Mouse (Mus musculus): ENCODE results near the gene Tbck. TPM values are rescaled to one million over a fixed set of nuclear protein-coding genes. Genes with fewer than 3 reads are reported as not detected.

The Tbck gene
- total RNA-seq, 2 experiments from 2014 or later, result 17.9 to 24.0 TPM

DNA sequence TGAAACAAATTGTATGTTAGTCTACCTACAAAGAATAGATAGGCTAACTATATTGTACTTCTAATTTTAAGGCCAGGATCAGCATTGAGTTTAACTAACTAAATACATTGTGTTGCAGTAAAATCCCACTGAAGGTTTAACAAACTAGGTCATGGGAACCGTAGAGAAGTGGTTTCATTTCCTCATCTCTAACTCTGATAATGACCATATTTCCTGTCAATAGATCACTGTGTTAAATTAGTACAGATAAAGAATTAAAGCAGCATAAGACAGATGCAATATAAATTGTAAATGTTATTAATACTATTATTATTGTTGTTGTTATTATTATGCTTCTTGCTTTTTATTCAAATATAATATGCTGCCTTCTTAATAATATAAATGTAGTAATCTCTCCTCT, 72.3 kb downstream of the Tbck start:
- no peak for DNase-seq

DNA sequence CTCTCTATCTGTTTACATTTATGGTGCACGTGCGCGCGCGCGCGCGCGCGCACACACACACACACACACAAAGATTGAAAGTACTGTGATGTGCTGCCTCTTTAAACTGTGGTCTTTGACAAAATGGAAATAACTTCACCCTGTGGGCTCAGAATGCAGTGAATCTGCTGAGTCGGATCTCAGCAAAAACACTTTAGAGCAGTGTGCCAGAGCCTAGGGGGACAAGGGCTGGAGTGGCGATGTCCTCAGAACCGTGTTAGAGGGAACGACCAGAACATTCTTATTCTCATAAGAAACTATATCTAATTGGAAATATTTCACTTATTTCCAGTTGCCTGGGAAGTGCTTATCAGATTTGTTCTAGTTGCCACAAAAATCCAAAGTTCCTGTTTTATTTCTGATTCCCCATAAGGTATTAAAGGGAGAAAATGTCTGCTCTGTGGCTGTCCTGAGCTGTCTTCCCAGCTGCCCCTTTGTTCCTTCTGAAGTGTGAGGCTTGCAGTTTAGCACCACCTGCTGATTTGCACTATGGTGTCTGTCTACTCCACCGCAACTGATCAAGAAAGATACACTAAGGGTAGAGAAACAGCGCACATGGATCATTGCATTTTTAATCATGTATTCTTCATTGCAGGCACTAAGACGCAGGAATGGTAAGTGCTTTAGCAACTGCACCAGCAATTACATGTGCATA, 82.2 kb downstream of the Tbck start:
- DNase-seq, result no peak

DNA sequence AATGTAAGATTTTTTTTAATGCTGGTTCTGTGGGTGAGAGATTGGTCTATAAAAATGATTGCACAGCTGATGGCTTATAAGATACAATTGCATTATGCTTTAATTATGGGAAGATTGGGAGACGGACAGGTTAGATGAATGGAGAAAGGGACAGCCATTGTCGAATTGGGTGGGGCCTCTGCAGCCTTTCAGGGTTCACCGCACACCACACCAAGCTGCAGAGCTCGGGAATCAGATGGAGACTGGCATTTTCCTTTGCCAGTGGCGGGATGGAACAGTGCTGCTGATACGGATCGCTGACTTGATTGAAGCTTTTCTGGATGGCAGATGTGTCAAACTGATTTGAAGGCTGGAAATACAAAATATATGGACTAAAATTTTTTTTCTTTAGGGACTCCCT, 88.1 kb downstream of the Tbck start:
- DNase-seq, result no peak

DNA sequence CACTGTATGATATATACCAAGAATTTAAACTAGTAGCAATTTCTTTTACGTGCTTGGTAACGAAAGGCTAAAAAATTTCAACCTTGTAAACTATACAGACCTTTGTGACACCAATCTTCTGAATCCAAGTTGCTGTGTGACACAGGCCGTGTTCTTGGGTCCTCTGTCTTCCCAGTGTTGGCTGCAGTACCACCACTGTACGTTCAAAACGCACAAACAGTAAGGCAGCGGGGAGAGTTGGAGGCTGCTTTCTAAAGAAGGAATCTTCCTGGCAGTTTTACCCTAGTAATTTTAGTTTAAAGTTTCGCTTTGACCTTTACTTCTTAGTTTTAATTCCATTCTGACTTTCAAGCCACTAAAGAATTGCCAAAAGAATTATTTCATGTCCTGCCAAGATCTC, 92.7 kb downstream of the Tbck start:
- DNase-seq, result no peak

- DNase-seq, result no peak
Measured at GRCm38 (mm10) chr3:132781103-132781502, 97.2 kb downstream of the Tbck start.

DNA sequence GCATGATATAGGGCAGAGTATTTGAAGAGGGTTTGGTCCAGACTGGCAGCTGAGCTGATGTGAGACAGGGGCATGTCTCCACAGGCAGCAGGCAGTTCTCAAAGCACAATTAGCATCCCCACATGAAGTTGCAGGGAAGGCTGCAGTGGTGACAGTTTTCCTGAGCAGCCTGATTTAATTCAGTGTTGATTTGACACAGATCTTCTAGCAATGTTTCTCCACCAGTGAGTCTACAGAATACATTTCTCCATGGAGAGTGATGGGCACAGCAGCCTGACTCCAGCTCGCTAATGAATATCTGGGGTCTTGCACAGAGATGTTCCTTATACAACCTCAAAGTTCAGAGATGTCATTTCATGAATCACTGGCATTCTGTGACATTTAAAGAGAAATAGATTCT, 99.1 kb downstream of the Tbck start:
- DNase-seq, result no peak

GRCm38 (mm10) chr3:132784732-132785131, 100.8 kb downstream of the Tbck start:
- no peak for DNase-seq

DNA sequence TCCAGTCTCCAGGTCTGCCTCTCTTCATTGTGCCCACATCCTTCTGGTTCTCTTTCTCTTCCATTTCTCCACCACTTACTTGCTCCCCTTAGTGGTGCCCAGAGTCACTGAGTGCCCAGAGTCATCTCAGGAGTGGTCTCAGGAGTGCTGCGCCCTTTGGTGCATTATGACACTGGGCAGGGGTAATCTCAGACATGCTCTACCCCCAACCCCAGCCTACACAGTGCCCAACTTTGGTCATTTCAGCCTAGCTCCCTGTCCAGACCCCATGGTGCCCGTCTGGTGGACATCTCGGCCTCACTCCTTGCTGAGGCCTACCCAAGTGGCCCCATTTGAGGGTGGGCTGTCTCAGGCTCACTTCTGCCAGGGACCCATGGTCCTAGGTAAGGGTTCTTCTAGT, 102.7 kb downstream of the Tbck start:
- no peak for DNase-seq

GRCm38 (mm10) chr3:132787775-132788174, 103.8 kb downstream of the Tbck start:
- DNase-seq, result no peak

- no peak for DNase-seq
Measured at GRCm38 (mm10) chr3:132791140-132791539, 107.2 kb downstream of the Tbck start.

DNA sequence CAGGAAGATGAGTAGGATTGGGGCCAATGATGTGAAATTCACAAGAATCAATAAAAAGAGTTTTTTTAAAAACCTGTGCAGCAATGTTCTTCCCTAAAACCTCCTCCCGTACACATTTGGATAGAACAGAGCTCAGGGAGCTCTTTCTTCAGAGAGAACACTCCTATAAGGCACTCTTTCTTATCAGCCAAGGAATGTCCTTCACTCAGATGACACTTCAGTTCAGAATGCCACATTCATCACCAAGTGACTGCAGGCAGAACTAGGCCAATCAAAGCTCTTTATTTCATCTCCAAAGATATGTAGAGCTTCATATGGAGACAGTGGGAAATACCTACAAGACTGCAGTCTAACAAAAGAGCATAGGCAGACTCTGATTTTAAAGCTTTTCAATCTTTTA, 116.3 kb downstream of the Tbck start:
- no peak for DNase-seq

DNA sequence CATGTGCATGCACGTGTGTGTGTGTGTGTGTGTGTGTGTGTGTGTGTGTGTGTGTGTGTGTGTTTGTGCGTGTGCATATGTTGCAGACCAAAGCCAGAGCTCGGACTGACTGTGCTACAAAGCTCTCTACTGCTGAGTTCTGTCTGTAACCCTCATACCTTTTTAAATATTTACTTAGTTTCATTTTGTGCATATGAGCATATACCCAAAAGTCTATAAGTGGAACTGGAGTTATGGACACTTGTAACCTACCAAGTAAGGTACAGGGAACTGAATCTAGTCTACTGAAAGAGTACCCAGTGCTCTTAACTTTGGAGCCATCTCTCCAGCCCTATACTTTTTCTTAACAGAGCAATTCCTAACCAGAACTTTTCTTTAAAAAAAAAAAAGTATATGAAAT, 118.0 kb downstream of the Tbck start:
- no peak for DNase-seq

DNA sequence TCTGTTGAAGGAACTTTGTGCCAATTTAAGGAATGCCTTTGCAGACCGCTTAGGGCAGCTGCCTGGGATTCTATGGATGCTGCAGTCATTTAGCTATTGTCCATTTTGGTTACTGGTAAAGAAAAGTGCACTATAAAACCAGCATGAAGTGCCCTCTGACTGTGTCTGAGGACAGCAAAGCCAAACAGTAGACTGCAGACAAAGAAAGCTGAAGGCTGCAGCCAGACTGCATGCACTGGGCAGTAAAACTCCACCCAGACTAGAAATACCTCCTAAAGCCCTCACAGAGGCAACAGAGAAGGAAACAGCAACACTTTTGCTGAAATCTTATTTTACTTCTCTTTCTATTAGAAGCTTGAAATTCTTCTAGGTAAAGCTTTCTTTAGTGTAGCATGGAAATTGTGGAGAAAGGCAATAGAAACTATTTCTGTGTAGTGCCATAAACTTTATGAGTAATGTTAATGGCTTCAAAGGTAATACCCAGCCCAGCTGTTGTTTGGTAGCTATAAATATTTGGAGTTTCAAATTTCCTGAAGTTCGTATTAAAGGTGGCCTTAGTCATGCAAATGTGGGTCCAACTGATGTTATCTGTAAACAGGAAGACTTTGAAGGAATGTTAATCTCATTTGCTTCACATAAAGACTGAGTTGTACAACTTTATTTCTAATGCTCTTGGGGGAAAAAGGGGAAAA, 124.1 kb downstream of the Tbck start:
- no peak for DNase-seq

GRCm38 (mm10) chr3:132808951-132809350, 125.0 kb downstream of the Tbck start:
- no peak for DNase-seq

DNA sequence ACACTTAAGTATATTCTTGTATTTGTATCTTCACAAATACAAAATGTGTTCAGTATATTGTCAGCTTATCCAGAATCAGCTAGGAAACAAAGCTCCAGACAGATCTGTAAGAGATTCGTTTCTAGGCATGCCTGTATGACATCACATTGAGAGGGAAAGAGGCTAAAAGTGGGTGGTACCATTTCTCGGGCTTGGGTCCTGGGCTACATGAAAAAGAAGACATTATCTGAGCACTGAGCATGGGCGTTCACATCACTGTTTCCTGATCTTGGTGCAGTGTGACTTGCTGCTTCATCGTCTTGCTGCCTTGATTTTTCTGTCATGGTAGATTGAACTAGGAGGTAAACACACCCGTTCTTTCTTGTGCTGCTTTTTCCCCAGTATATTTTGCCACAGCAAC, 127.8 kb downstream of the Tbck start:
- no peak for DNase-seq

GRCm38 (mm10) chr3:132812356-132812755, 128.4 kb downstream of the Tbck start:
- DNase-seq, result no peak

DNA sequence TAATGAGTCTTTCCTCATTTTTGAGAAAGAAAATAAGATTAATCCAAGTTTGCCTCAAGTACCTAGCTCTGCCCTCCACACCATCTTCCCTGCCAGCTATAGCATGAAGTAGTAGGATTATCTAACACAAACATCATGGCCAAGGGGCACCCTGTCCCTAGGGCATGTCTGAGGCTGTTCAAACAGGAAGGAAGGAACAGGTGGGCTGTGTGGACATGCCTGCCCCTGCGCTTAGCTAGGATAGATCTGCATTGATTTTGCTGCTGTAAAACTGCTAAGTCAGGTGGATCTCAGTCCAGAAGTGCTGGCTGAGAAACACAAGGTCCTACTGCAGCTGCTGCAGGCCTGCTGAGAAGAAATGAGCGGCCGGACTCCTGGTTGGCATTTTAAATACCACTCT, 129.2 kb downstream of the Tbck start:
- no peak for DNase-seq

DNA sequence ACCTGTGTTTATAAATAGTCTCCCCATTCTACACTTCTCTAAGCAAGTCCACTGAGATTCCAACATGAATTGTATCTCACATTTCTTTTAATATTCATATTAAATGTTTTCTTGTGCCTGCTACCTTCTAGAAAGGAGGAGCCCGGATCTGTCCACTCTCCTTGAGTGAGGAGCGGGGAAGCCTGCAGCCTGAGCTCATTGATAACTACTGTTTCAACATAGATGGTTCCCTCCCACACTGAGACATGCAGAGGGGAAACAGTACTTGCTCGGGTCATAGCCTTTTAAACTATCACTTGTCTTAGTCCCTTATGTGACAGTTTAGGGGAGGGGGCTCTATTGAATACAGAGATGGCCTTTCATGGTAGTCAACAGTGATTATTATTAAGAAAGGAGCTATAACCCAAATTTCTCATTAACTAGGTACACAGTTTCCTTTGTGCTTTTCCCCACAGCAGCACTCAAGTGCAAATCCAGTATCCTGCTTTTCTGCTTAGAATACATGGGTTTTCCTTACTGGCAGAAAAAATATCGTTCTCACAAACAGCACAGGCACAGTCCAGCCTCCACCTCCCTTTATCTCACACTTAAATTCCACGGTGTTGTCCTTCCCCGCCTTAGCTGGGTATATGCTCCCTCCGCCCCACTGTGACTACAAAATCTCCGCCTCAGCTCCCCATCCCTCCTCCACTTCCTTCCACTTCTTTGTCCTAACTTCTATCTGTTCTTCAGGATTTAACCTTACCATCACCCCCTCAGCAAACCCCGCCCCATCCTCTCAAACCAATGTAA, 130.0 kb downstream of the Tbck start:
- no peak for DNase-seq

DNA sequence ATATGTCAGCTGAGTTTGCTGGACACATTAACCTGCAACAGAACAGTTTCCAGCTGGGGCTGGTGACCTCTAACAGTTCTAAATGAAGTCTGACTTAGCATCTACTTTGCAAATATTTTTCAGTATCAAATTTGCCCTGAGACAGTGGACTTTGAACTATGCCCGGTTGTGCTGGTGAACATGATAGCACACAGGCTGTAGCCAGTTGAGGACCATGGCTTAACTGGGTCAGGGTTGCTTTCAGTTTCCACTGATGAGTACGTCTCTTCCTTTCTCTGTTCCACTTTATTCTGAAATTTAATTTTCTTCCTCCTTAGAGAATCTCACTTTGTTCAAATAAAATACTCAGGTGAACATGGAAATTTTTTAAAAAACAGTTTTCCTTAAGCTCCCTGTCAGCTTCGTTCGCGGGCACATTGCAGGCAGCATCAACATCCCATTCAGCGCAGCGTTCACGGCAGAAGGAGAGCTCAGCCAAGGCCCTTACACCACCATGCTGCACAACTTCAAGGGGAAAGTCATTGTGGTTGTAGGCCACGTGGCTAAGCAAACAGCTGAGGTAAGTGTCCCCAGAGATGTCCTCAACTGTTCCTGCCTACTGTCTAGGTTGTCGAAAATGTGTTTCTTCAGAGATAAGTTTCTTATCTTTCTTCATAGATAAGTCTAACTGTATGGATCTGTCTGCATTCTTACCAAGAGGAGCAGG, 131.0 kb downstream of the Tbck start:
- no peak for DNase-seq

GRCm38 (mm10) chr3:132815497-132816326, 131.8 kb downstream of the Tbck start:
- DNase-seq, result no peak

GRCm38 (mm10) chr3:132819408-132819807, 135.5 kb downstream of the Tbck start:
- DNase-seq, result no peak
